Mouse (Mus musculus) CH12.LX (cell line): Measurements from ENCODE around the gene Myzap. TPM values are rescaled to one million over a fixed set of nuclear protein-coding genes. Genes with fewer than 3 reads are reported as not detected.

Experiments
- DNase-seq: peaks from one replicate; pipeline ENCODE4 v3.0.0-alpha.2; 2013; ENCODE audit errors: extremely low read depth
- H3K27ac ChIP-seq: 2 replicates; pipeline ENCODE4 v1.5.1; 2012; ENCODE audit warnings: low read depth, mild to moderate bottlenecking, control low read depth, moderate library complexity; ENCODE audit not compliant: insufficient read depth
- H3K27me3 ChIP-seq: replicated peaks from 2 replicates; pipeline ENCODE3; 2012; ENCODE audit warnings: inconsistent platforms
- H3K36me3 ChIP-seq, 2 experiments: replicated peaks in 1 of 2; 2 replicates each; pipeline versions ENCODE3 to v1.6.1; 2012; ENCODE audit warnings: inconsistent platforms in 1 of 2, low read length in 1 of 2, mild to moderate bottlenecking in 1 of 2, mixed read lengths in 1 of 2, moderate library complexity in 1 of 2; ENCODE audit not compliant: control insufficient read depth in 1 of 2, insufficient read depth in 1 of 2
- H3K4me1 ChIP-seq, 2 experiments: 2 replicates each; pipeline ENCODE4 v1.6.1; 2012; ENCODE audit warnings: inconsistent platforms in 1 of 2, moderate library complexity in 1 of 2; ENCODE audit not compliant: insufficient read depth in 2 of 2, control insufficient read depth in 1 of 2
- H3K4me2 ChIP-seq: 2 replicates; pipeline ENCODE4 v1.6.1; 2012; ENCODE audit warnings: low read depth, mild to moderate bottlenecking, control low read depth; ENCODE audit not compliant: poor library complexity, insufficient read depth, severe bottlenecking
- H3K4me3 ChIP-seq, 3 experiments: fragments of 150-350 bp in 1 of 3; sonication (generic) in 1 of 3; replicated peaks in 1 of 3; 2 replicates each; pipeline versions ENCODE3 to v1.5.1; 2011 to 2012; ENCODE audit warnings: low read depth in 2 of 3, low read length in 2 of 3, mild to moderate bottlenecking in 2 of 3, moderate library complexity in 2 of 3, control low read depth in 1 of 3, improper control_type of control experiment in 1 of 3, inconsistent platforms in 1 of 3, mixed read lengths in 1 of 3; ENCODE audit not compliant: poor library complexity in 1 of 3
- H3K79me2 ChIP-seq: replicated peaks from 2 replicates; pipeline ENCODE4 v1.6.1; 2012; ENCODE audit warnings: mild to moderate bottlenecking, moderate library complexity; ENCODE audit not compliant: control insufficient read depth, poor library complexity, insufficient read depth, severe bottlenecking; ENCODE audit errors: extremely low read depth
- H3K9ac ChIP-seq: 2 replicates; pipeline ENCODE4 v1.6.1; 2012; ENCODE audit warnings: low read depth, mild to moderate bottlenecking, control low read depth, moderate library complexity; ENCODE audit not compliant: insufficient read depth
- H3K9me3 ChIP-seq: replicated peaks from 2 replicates; pipeline ENCODE3; 2012; ENCODE audit warnings: low read length, inconsistent platforms, mixed read lengths
- BHLHE40 ChIP-seq: IDR thresholded peaks from 2 replicates; pipeline ENCODE4 v1.6.1; 2011; ENCODE audit warnings: mild to moderate bottlenecking, low read depth, low read length, improper control_type of control experiment
- CHD1 ChIP-seq: IDR thresholded peaks from 2 replicates; pipeline ENCODE4 v1.6.1; 2012; ENCODE audit warnings: low read depth, low read length, improper control_type of control experiment, inconsistent platforms
- CHD2 ChIP-seq: IDR thresholded peaks from 2 replicates; pipeline ENCODE4 v1.6.1; 2011; ENCODE audit warnings: low read length, improper control_type of control experiment
- E2F4 ChIP-seq: IDR thresholded peaks from 2 replicates; pipeline ENCODE4 v1.6.1; 2011; ENCODE audit warnings: low read depth, low read length, improper control_type of control experiment; ENCODE audit not compliant: insufficient replicate concordance
- ELF1 ChIP-seq: IDR thresholded peaks from 2 replicates; pipeline ENCODE4 v1.6.1; 2014; ENCODE audit warnings: low read depth, mild to moderate bottlenecking, inconsistent platforms, low read length, improper control_type of control experiment
- EP300 ChIP-seq: IDR thresholded peaks from 2 replicates; pipeline ENCODE4 v1.6.1; 2011; ENCODE audit warnings: low read length, improper control_type of control experiment
- GABPA ChIP-seq: IDR thresholded peaks from 2 replicates; pipeline ENCODE4 v1.6.1; 2012; ENCODE audit warnings: low read depth, low read length, improper control_type of control experiment, inconsistent platforms; ENCODE audit not compliant: insufficient replicate concordance
- HCFC1 ChIP-seq: IDR thresholded peaks from 2 replicates; pipeline ENCODE4 v1.6.1; 2012; ENCODE audit warnings: low read depth, mild to moderate bottlenecking, inconsistent platforms, low read length, improper control_type of control experiment
- IRF4 ChIP-seq: IDR thresholded peaks from 2 replicates; pipeline ENCODE4 v1.6.1; 2014; ENCODE audit warnings: low read depth, mild to moderate bottlenecking, inconsistent platforms, low read length, improper control_type of control experiment
- JUN ChIP-seq: IDR thresholded peaks from 2 replicates; pipeline ENCODE4 v1.6.1; 2011; ENCODE audit warnings: low read depth, mild to moderate bottlenecking, low read length, improper control_type of control experiment, moderate library complexity; ENCODE audit not compliant: insufficient read depth
- KAT2A ChIP-seq: IDR thresholded peaks from 2 replicates; pipeline ENCODE4 v1.6.1; 2012; ENCODE audit warnings: low read length, improper control_type of control experiment, inconsistent platforms; ENCODE audit not compliant: insufficient replicate concordance
- MAFK ChIP-seq: IDR thresholded peaks from 2 replicates; pipeline ENCODE4 v1.6.1; 2011; ENCODE audit warnings: low read length, improper control_type of control experiment; ENCODE audit not compliant: insufficient replicate concordance
- MAX ChIP-seq: IDR thresholded peaks from 2 replicates; pipeline ENCODE4 v1.6.1; 2011; ENCODE audit warnings: low read length, improper control_type of control experiment
- MAZ ChIP-seq: IDR thresholded peaks from 2 replicates; pipeline ENCODE4 v1.6.1; 2012; ENCODE audit warnings: low read depth, mild to moderate bottlenecking, inconsistent platforms, low read length, improper control_type of control experiment, moderate library complexity
- MEF2A ChIP-seq: IDR thresholded peaks from 2 replicates; pipeline ENCODE4 v1.6.1; 2014; ENCODE audit warnings: low read depth, mild to moderate bottlenecking, inconsistent platforms, low read length, improper control_type of control experiment, borderline replicate concordance
- MYC ChIP-seq: IDR thresholded peaks from 2 replicates; pipeline ENCODE4 v1.6.1; 2011; ENCODE audit warnings: low read depth, mild to moderate bottlenecking, improper control_type of control experiment, low read length
- NELFE ChIP-seq: IDR thresholded peaks from 2 replicates; pipeline ENCODE4 v1.6.1; 2011; ENCODE audit warnings: low read depth, low read length, improper control_type of control experiment
- PAX5 ChIP-seq: IDR thresholded peaks from 2 replicates; pipeline ENCODE4 v1.6.1; 2012; ENCODE audit warnings: low read length, inconsistent platforms, mixed read lengths
- POLR2A ChIP-seq: IDR thresholded peaks from 2 replicates; pipeline ENCODE4 v1.6.1; 2011; ENCODE audit warnings: low read depth, mild to moderate bottlenecking, improper control_type of control experiment, low read length
- POLR2AphosphoS2 ChIP-seq: IDR thresholded peaks from 2 replicates; pipeline ENCODE4 v1.6.1; 2011; ENCODE audit warnings: low read depth, low read length, improper control_type of control experiment
- RAD21 ChIP-seq: IDR thresholded peaks from 2 replicates; pipeline ENCODE4 v1.6.1; 2011; ENCODE audit warnings: low read depth, mild to moderate bottlenecking, low read length, improper control_type of control experiment, moderate library complexity
- RCOR1 ChIP-seq: conservative IDR thresholded peaks from 2 replicates; pipeline ENCODE4 v1.6.1; 2012; ENCODE audit warnings: low read depth, mild to moderate bottlenecking, inconsistent platforms, low read length, improper control_type of control experiment
- SIN3A ChIP-seq: IDR thresholded peaks from 2 replicates; pipeline ENCODE4 v1.6.1; 2012; ENCODE audit warnings: low read length, improper control_type of control experiment, inconsistent platforms
- TCF12 ChIP-seq: IDR thresholded peaks from 2 replicates; pipeline ENCODE4 v1.6.1; 2014; ENCODE audit warnings: low read depth, mild to moderate bottlenecking, inconsistent platforms, low read length, improper control_type of control experiment
- UBTF ChIP-seq: IDR thresholded peaks from 2 replicates; pipeline ENCODE4 v1.6.1; 2012; ENCODE audit warnings: low read depth, mild to moderate bottlenecking, inconsistent platforms, low read length, improper control_type of control experiment, moderate library complexity
- USF1 ChIP-seq: IDR thresholded peaks from 2 replicates; pipeline ENCODE4 v1.6.1; 2014; ENCODE audit warnings: low read depth, mild to moderate bottlenecking, inconsistent platforms, low read length, improper control_type of control experiment
- ZKSCAN1 ChIP-seq: IDR thresholded peaks from 2 replicates; pipeline ENCODE4 v1.6.1; 2012; ENCODE audit warnings: low read depth, inconsistent platforms, low read length, improper control_type of control experiment, borderline replicate concordance
- ZMIZ1 ChIP-seq: IDR thresholded peaks from 2 replicates; pipeline ENCODE4 v1.6.1; 2012; ENCODE audit warnings: low read depth, mild to moderate bottlenecking, inconsistent platforms, low read length, improper control_type of control experiment
- dilution Hi-C: fragments of 300-500 bp; cut with MboI; formaldehyde crosslinking; loops from 2 replicates; pipeline ENCODE4 v1.14.3; 2020; ENCODE audit warnings: low sequenced_read_pairs; ENCODE audit not compliant: extremely low pct_unique_long_range_greater_than_20kb, extremely low pct_ligation_motif_present
- in situ Hi-C: fragments of 300-500 bp; cut with MboI; formaldehyde crosslinking; loops from 3 replicates; pipeline ENCODE4 v1.14.3; 2019; ENCODE audit warnings: low sequenced_read_pairs, low pct_ligation_motif_present, low pct_unique_long_range_greater_than_20kb, mixed read lengths
- polyA plus RNA-seq: library from polyadenylated mRNA; unstranded; fragments of >175 nt; gene quantifications from 2 replicates; pipeline ENCODE4 v1.2.1, GENCODE M21; 2012; ENCODE audit warnings: low read depth; ENCODE audit not compliant: insufficient read length
- total RNA-seq, 2 experiments: library from RNA; depleted of rRNA; stranded (reverse); fragments of 300-350 nt in 1 of 2; fragments of >200 nt in 1 of 2; gene quantifications; 2 replicates each; pipeline ENCODE4 v1.2.3; 2012 to 2014

Myzap gene
- total and polyA plus RNA-seq, 3 experiments, result 2.9 to 7.5 (median 6.2) TPM

- H3K27me3 ChIP-seq, result peaks cover 3% of the 10 kb centered on the region
- H3K9ac ChIP-seq, result no peak overlapping the region
- in situ Hi-C loops, result loop anchor here (5.0 to 25.0 kb wide), 2 partner anchors 38 to 388 kb away; partner anchors contain the start of gene Aldh1a2
- peaks cover 0 to 26% of the 10 kb centered on the region in 2 experiments; a peak in 2 of 4 replicates for H3K4me1 ChIP-seq
- DNase-seq, result no peak
- H3K4me3 ChIP-seq, result no peak overlapping the region
- no peak overlapping the region for H3K27ac ChIP-seq
- H3K79me2 ChIP-seq, result no peaks in the 10 kb centered on the region
- TF ChIP-seq RAD21 (no peak), CHD2 (no peak), EP300 (no peak), ELF1 (no peak), KAT2A (no peak), PAX5 (no peak), POLR2A (no peak), USF1 (no peak), JUN (no peak), HCFC1 (no peak), ZKSCAN1 (no peak), MYC (no peak), GABPA (no peak), MAX (no peak), POLR2AphosphoS2 (no peak), SIN3A (no peak), MAFK (no peak), TCF12 (no peak)
- no peak overlapping the region for H3K4me2 ChIP-seq
- no peaks in the 10 kb centered on the region for H3K36me3 ChIP-seq
- dilution Hi-C loops, result no loop called here
- no peaks in the 10 kb centered on the region for H3K9me3 ChIP-seq
Observed at GRCm38 (mm10) chr9:71599861-71600260, 7.7 kb upstream of the Myzap start.

GRCm38 (mm10) chr9:71596888-71597287, 4.7 kb upstream of the Myzap start:
- no peak for DNase-seq
- H3K4me2 ChIP-seq, result no peak overlapping the region
- peaks cover 3% of the 10 kb centered on the region for H3K27me3 ChIP-seq
- dilution Hi-C loops (no loop called here), in situ Hi-C loops (loop anchor here (5.0 kb wide), 1 partner anchor 35 kb away; no protein-coding TSS in a partner anchor)
- H3K36me3 ChIP-seq, result no peaks in the 10 kb centered on the region
- H3K4me3 ChIP-seq, result no peak overlapping the region
- TF ChIP-seq MEF2A (no peak), ZMIZ1 (no peak), MYC (no peak), GABPA (no peak), ZKSCAN1 (no peak), ELF1 (no peak), MAX (no peak), BHLHE40 (no peak), IRF4 (no peak), USF1 (no peak), CHD1 (no peak), MAZ (no peak), NELFE (no peak), UBTF (no peak), RAD21 (no peak), RCOR1 (no peak), E2F4 (no peak)
- peaks cover 4 to 14% of the 10 kb centered on the region in 2 experiments; a peak in 3 of 4 replicates for H3K4me1 ChIP-seq
- no peak overlapping the region for H3K9ac ChIP-seq
- no peak overlapping the region for H3K27ac ChIP-seq
- H3K9me3 ChIP-seq, result no peaks in the 10 kb centered on the region
- no peaks in the 10 kb centered on the region for H3K79me2 ChIP-seq
